Mouse (Mus musculus): ENCODE measurements around the gene Arv1. TPM values are rescaled to one million over a fixed set of nuclear protein-coding genes. Genes with fewer than 3 reads are reported as not detected.

Arv1 gene
- polyA plus RNA-seq, 1 experiment from 2014 or later = 32.0 TPM

GRCm38 (mm10) chr8:124700271-124700670 is 21.7 kb upstream of the Arv1 start:
- Histone ChIP-seq H3K4me2 (replicated peaks) (no peak overlapping the region), H3K9me3 (no peaks in the 10 kb centered on the region), H3K27ac (replicated peaks) (no peak overlapping the region), H3K4me1 (no peaks in the 10 kb centered on the region), H3K27me3 (no peaks in the 10 kb centered on the region), H3K4me3 (no peak overlapping the region), H3K36me3 (peaks cover 16% of the 10 kb centered on the region), H3K9ac (replicated peaks) (no peak overlapping the region)
- 95% methylated on average over 5 of the region's 5 CpGs for WGBS
- no peak for ATAC-seq (replicated peaks)

GRCm38 (mm10) chr8:124701023-124701422 is 20.9 kb upstream of the Arv1 start:
- H3K36me3 ChIP-seq = peaks cover 16% of the 10 kb centered on the region
- no peak overlapping the region for H3K4me2 ChIP-seq (replicated peaks)
- no peaks in the 10 kb centered on the region for H3K27me3 ChIP-seq
- no peak overlapping the region for H3K9ac ChIP-seq (replicated peaks)
- H3K4me1 ChIP-seq = no peaks in the 10 kb centered on the region
- no peak overlapping the region for H3K27ac ChIP-seq (replicated peaks)
- no peak for ATAC-seq (replicated peaks)
- no peak overlapping the region for H3K4me3 ChIP-seq
- H3K9me3 ChIP-seq = no peaks in the 10 kb centered on the region
- WGBS = 93% methylated on average over 9 of the region's 9 CpGs

- no peak overlapping the region for H3K27ac ChIP-seq (replicated peaks)
- H3K9me3 ChIP-seq = no peaks in the 10 kb centered on the region
- WGBS = 79% methylated on average over 3 of the region's 3 CpGs
- H3K36me3 ChIP-seq = peaks cover 21% of the 10 kb centered on the region
- H3K27me3 ChIP-seq = no peaks in the 10 kb centered on the region
- ATAC-seq (replicated peaks) = no peak
- H3K4me2 ChIP-seq (replicated peaks) = no peak overlapping the region
- no peak overlapping the region for H3K4me3 ChIP-seq
- H3K4me1 ChIP-seq = no peaks in the 10 kb centered on the region
- H3K9ac ChIP-seq (replicated peaks) = no peak overlapping the region
Observed at GRCm38 (mm10) chr8:124702183-124702582, 19.8 kb upstream of the Arv1 start.

- Histone ChIP-seq H3K27ac (replicated peaks) (no peak overlapping the region), H3K9ac (replicated peaks) (no peak overlapping the region), H3K9me3 (no peaks in the 10 kb centered on the region), H3K4me3 (no peak overlapping the region), H3K4me2 (replicated peaks) (no peak overlapping the region), H3K4me1 (no peaks in the 10 kb centered on the region), H3K36me3 (peaks cover 25% of the 10 kb centered on the region), H3K27me3 (no peaks in the 10 kb centered on the region)
- 83% methylated on average over 4 of the region's 4 CpGs for WGBS
- ATAC-seq (replicated peaks) = no peak
Observed at GRCm38 (mm10) chr8:124703526-124703925, 18.4 kb upstream of the Arv1 start.

GRCm38 (mm10) chr8:124704376-124704775 is 17.6 kb upstream of the Arv1 start:
- Histone ChIP-seq H3K4me1 (no peaks in the 10 kb centered on the region), H3K9me3 (no peaks in the 10 kb centered on the region), H3K4me3 (no peak overlapping the region), H3K4me2 (replicated peaks) (no peak overlapping the region), H3K27ac (replicated peaks) (no peak overlapping the region), H3K36me3 (peaks cover 29% of the 10 kb centered on the region), H3K9ac (replicated peaks) (no peak overlapping the region), H3K27me3 (no peaks in the 10 kb centered on the region)
- 89% methylated on average over 4 of the region's 4 CpGs for WGBS
- no peak for ATAC-seq (replicated peaks)

GRCm38 (mm10) chr8:124705823-124706222 is 16.1 kb upstream of the Arv1 start:
- H3K9me3 ChIP-seq = no peaks in the 10 kb centered on the region
- WGBS = 95% methylated on average over 8 of the region's 8 CpGs
- H3K4me1 ChIP-seq = no peaks in the 10 kb centered on the region
- no peak for ATAC-seq (replicated peaks)
- no peak overlapping the region for H3K27ac ChIP-seq (replicated peaks)
- no peak overlapping the region for H3K4me2 ChIP-seq (replicated peaks)
- no peak overlapping the region for H3K4me3 ChIP-seq
- no peaks in the 10 kb centered on the region for H3K27me3 ChIP-seq
- H3K9ac ChIP-seq (replicated peaks) = no peak overlapping the region
- H3K36me3 ChIP-seq = peaks cover 35% of the 10 kb centered on the region

GRCm38 (mm10) chr8:124713207-124713606 is 8.7 kb upstream of the Arv1 start:
- Histone ChIP-seq H3K9ac (replicated peaks) (no peak overlapping the region), H3K27ac (replicated peaks) (no peak overlapping the region), H3K4me3 (no peak overlapping the region), H3K27me3 (no peaks in the 10 kb centered on the region), H3K9me3 (no peaks in the 10 kb centered on the region), H3K4me1 (no peaks in the 10 kb centered on the region), H3K4me2 (replicated peaks) (no peak overlapping the region), H3K36me3 (peaks cover 47% of the 10 kb centered on the region)
- no peak for ATAC-seq (replicated peaks)
- WGBS = 95% methylated on average over 6 of the region's 6 CpGs

GRCm38 (mm10) chr8:124715736-124716135 is 6.2 kb upstream of the Arv1 start:
- H3K4me3 ChIP-seq = no peak overlapping the region
- H3K36me3 ChIP-seq = peaks cover 27% of the 10 kb centered on the region
- ATAC-seq (replicated peaks) = no peak
- H3K27ac ChIP-seq (replicated peaks) = no peak overlapping the region
- no peak overlapping the region for H3K9ac ChIP-seq (replicated peaks)
- WGBS = 87% methylated on average over 8 of the region's 8 CpGs
- no peaks in the 10 kb centered on the region for H3K27me3 ChIP-seq
- no peaks in the 10 kb centered on the region for H3K9me3 ChIP-seq
- peaks cover 10% of the 10 kb centered on the region for H3K4me1 ChIP-seq
- no peak overlapping the region for H3K4me2 ChIP-seq (replicated peaks)

GRCm38 (mm10) chr8:124720133-124720532 is 1.8 kb upstream of the Arv1 start:
- Histone ChIP-seq H3K27ac (replicated peaks) (no peak overlapping the region), H3K9me3 (no peaks in the 10 kb centered on the region), H3K36me3 (no peaks in the 10 kb centered on the region), H3K9ac (replicated peaks) (0 out of 2 replicates have a peak overlapping the region, but pooled peaks have one; percentile 15), H3K27me3 (no peaks in the 10 kb centered on the region), H3K4me1 (peaks cover 28% of the 10 kb centered on the region), H3K4me3 (peak overlapping the region; percentile 58; the same call in 1 of the 2 replicates), H3K4me2 (replicated peaks) (no peak overlapping the region)
- ATAC-seq (replicated peaks) = no peak
- 75% methylated on average over 7 of the region's 7 CpGs for WGBS

- Histone ChIP-seq H3K4me3 (peak overlapping the region; percentile 58), H3K27ac (replicated peaks) (peak overlapping the region; percentile 40), H3K27me3 (no peaks in the 10 kb centered on the region), H3K4me1 (peaks cover 28% of the 10 kb centered on the region), H3K9ac (replicated peaks) (peak overlapping the region; percentile 90), H3K9me3 (no peaks in the 10 kb centered on the region), H3K36me3 (peaks cover 7% of the 10 kb centered on the region; the same call in 1 of the 2 replicates), H3K4me2 (replicated peaks) (peak overlapping the region; percentile 90)
- peak; percentile 8; the same call in 1 of the 2 replicates for ATAC-seq (replicated peaks)
- WGBS = 2% methylated on average over 31 of the region's 31 CpGs
Observed at GRCm38 (mm10) chr8:124720938-124721861, 739 bp upstream of the Arv1 start.

GRCm38 (mm10) chr8:124724301-124724700 is 2.4 kb downstream of the Arv1 start:
- no peak overlapping the region for H3K4me3 ChIP-seq
- no peak overlapping the region for H3K9ac ChIP-seq (replicated peaks)
- no peaks in the 10 kb centered on the region for H3K27me3 ChIP-seq
- peaks cover 28% of the 10 kb centered on the region for H3K4me1 ChIP-seq
- H3K9me3 ChIP-seq = no peaks in the 10 kb centered on the region
- WGBS = 95% methylated on average over 7 of the region's 7 CpGs
- ATAC-seq (replicated peaks) = no peak
- H3K4me2 ChIP-seq (replicated peaks) = no peak overlapping the region
- H3K27ac ChIP-seq (replicated peaks) = no peak overlapping the region
- peaks cover 37% of the 10 kb centered on the region for H3K36me3 ChIP-seq

- H3K36me3 ChIP-seq = peaks cover 73% of the 10 kb centered on the region
- H3K4me2 ChIP-seq (replicated peaks) = no peak overlapping the region
- 88% methylated on average over 8 of the region's 8 CpGs for WGBS
- H3K4me3 ChIP-seq = no peak overlapping the region
- H3K27ac ChIP-seq (replicated peaks) = no peak overlapping the region
- no peaks in the 10 kb centered on the region for H3K27me3 ChIP-seq
- no peak overlapping the region for H3K9ac ChIP-seq (replicated peaks)
- ATAC-seq (replicated peaks) = no peak
- no peaks in the 10 kb centered on the region for H3K4me1 ChIP-seq
- no peaks in the 10 kb centered on the region for H3K9me3 ChIP-seq
Observed at GRCm38 (mm10) chr8:124732828-124733227, 10.9 kb downstream of the Arv1 start.

All from forebrain, embryonic 15.5 days (tissue).